Mouse (Mus musculus) spleen, adult 2 months (tissue): ENCODE results near the gene Creb5. TPM values are rescaled to one million over a fixed set of nuclear protein-coding genes. Genes with fewer than 3 reads are reported as not detected.

Experiments used
- DNase-seq, 2 experiments: peaks; one replicate each; pipeline versions ENCODE4 v3.0.0 to v3.0.0-alpha.2; 2012 to 2021; ENCODE audit warnings: low spot score in 2 of 2, low read depth in 1 of 2
- H3K27ac ChIP-seq: fragments of 200-500 bp; 2 replicates; pipeline ENCODE4 v1.5.1; 2012; ENCODE audit warnings: low read length, inconsistent platforms; ENCODE audit not compliant: insufficient read depth
- H3K27me3 ChIP-seq: fragments of 200-500 bp; 2 replicates; pipeline ENCODE4 v1.6.1; 2012; ENCODE audit warnings: mild to moderate bottlenecking, moderate library complexity, low read length, inconsistent platforms; ENCODE audit not compliant: control insufficient read depth, insufficient read depth
- H3K36me3 ChIP-seq: fragments of 200-500 bp; 2 replicates; pipeline ENCODE4 v1.6.1; 2012; ENCODE audit warnings: mild to moderate bottlenecking, low read length, inconsistent platforms; ENCODE audit not compliant: control insufficient read depth, insufficient read depth
- H3K4me1 ChIP-seq: fragments of 200-500 bp; 2 replicates; pipeline ENCODE4 v1.6.1; 2011; ENCODE audit warnings: inconsistent platforms; ENCODE audit not compliant: control insufficient read depth, insufficient read depth, insufficient read length
- H3K4me3 ChIP-seq: fragments of 200-500 bp; 2 replicates; pipeline ENCODE4 v1.5.1; 2011; ENCODE audit warnings: mild to moderate bottlenecking, inconsistent platforms; ENCODE audit not compliant: insufficient read depth, insufficient read length; ENCODE audit errors: extremely low read depth
- CTCF ChIP-seq: fragments of 200-500 bp; IDR thresholded peaks from 2 replicates; pipeline ENCODE4 v1.5.1; 2011; ENCODE audit warnings: mild to moderate bottlenecking, inconsistent platforms; ENCODE audit not compliant: insufficient read depth, insufficient read length, insufficient replicate concordance; ENCODE audit errors: extremely low read depth
- POLR2A ChIP-seq: fragments of 200-500 bp; IDR thresholded peaks from 2 replicates; pipeline ENCODE4 v1.6.1; 2011; ENCODE audit warnings: low read depth, low read length, inconsistent platforms
- WGBS: fragments of 180-500 bp; shearing (Covaris S2); methylation state at CpG from one replicate; pipeline ENCODE4 v1.1.7; 2018; 5-methylcytosine and 5-hydroxymethylcytosine counted together
- polyA plus RNA-seq: library from polyadenylated mRNA; depleted of rRNA; stranded (reverse); fragments of >200 nt; gene quantifications from 2 replicates; pipeline ENCODE4 v1.2.3, GENCODE M21; 2012

The Creb5 gene
- polyA plus RNA-seq, 1 experiment = 0.37 TPM

DNA sequence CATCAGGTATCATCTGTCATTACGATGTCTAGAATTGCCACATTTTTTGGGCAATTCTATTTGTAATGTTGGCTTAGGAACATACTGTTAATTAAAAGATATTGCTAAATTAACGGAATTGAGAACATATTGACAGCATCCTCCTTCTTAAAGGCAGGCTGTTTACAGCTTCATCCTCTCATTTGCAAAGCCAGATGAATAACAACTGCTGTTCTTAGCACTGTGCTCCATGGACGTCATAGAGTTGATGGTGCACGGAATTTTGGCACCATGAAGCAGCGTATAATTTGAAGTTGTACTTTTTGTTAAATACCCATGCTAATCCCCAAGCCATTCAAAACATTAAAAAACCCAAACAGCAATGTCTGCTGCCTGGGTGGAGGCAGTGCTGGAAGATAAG lies 10.8 kb downstream of the Creb5 start:
- H3K36me3 ChIP-seq = no peaks in the 10 kb centered on the region
- 91% methylated on average over 5 of the region's 5 CpGs for WGBS
- DNase-seq = no peak
- TF ChIP-seq CTCF (no peak), POLR2A (no peak)
- no peak overlapping the region for H3K27ac ChIP-seq
- no peak overlapping the region for H3K4me3 ChIP-seq
- no peaks in the 10 kb centered on the region for H3K27me3 ChIP-seq
- H3K4me1 ChIP-seq = no peaks in the 10 kb centered on the region

GRCm38 (mm10) chr6:53304201-53304600 lies 17.1 kb downstream of the Creb5 start:
- DNase-seq = no peak
- WGBS = 97% methylated on average over 2 of the region's 2 CpGs
- TF ChIP-seq CTCF (no peak), POLR2A (no peak)

DNA sequence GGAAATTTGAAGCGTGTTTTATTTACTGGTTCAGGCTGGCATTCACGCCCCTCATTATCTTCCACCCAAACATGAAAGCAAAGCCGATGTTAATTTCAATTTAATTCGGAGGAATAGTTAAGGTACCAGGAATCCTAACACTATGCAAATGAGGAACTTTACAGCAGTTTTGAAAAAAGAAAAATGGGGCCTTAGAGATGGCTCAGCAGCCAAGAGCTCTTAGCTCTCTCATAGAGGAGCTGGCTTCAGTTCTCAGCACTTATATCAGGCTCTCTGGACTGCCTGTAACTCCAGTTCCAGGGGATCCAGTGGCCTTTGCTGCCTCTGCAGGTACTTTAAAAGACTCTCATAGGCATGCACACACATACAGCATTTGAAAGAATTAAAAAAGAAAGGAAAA lies 19.1 kb downstream of the Creb5 start:
- TF ChIP-seq CTCF (no peak), POLR2A (no peak)
- WGBS = 93% methylated on average over 4 of the region's 4 CpGs

More at GRCm38 (mm10) chr6:53304201-53304600, 17.1 kb downstream of the Creb5 start:
- H3K4me1 ChIP-seq = no peaks in the 10 kb centered on the region
- no peak overlapping the region for H3K27ac ChIP-seq
- no peaks in the 10 kb centered on the region for H3K36me3 ChIP-seq
- H3K4me3 ChIP-seq = no peak overlapping the region
- no peaks in the 10 kb centered on the region for H3K27me3 ChIP-seq

GRCm38 (mm10) chr6:53306710-53307109 lies 19.6 kb downstream of the Creb5 start:
- no peaks in the 10 kb centered on the region for H3K27me3 ChIP-seq
- no peaks in the 10 kb centered on the region for H3K36me3 ChIP-seq
- no peak overlapping the region for H3K27ac ChIP-seq
- TF ChIP-seq POLR2A = no peak
- TF ChIP-seq CTCF = no peak
- 89% methylated on average over 5 of the region's 5 CpGs for WGBS
- no peak overlapping the region for H3K4me3 ChIP-seq
- no peaks in the 10 kb centered on the region for H3K4me1 ChIP-seq
- no peak for DNase-seq

More for the DNA sequence above, 19.1 kb downstream of the Creb5 start:
- Histone ChIP-seq H3K27me3 (no peaks in the 10 kb centered on the region), H3K4me3 (no peak overlapping the region), H3K36me3 (no peaks in the 10 kb centered on the region), H3K27ac (no peak overlapping the region), H3K4me1 (no peaks in the 10 kb centered on the region)
- DNase-seq = no peak

DNA sequence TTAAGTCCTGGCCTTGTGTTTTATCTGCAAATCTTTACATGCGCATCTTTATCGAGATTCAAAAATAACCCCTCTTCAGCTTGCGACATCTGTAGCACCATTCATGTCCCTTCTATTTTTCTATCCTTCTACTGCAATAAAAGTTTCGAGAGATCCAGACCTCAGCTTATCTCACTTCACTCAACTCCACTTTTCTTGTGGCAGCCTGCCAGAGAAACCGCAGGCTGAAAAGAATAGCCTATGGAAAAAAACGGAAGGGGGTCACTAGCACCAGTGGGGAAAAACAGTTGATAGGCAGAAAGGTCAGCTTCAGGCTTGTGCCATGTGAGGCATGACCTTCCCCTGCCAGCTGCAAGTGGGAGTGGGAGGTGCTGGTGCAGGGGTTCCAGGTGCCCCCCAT lies 21.6 kb downstream of the Creb5 start:
- H3K4me3 ChIP-seq = no peak overlapping the region
- H3K36me3 ChIP-seq = no peaks in the 10 kb centered on the region
- no peak overlapping the region for H3K27ac ChIP-seq
- no peaks in the 10 kb centered on the region for H3K27me3 ChIP-seq
- H3K4me1 ChIP-seq = no peaks in the 10 kb centered on the region
- 19% methylated on average over 6 of the region's 6 CpGs for WGBS
- TF ChIP-seq CTCF (no peak), POLR2A (no peak)
- DNase-seq = no peak

DNA sequence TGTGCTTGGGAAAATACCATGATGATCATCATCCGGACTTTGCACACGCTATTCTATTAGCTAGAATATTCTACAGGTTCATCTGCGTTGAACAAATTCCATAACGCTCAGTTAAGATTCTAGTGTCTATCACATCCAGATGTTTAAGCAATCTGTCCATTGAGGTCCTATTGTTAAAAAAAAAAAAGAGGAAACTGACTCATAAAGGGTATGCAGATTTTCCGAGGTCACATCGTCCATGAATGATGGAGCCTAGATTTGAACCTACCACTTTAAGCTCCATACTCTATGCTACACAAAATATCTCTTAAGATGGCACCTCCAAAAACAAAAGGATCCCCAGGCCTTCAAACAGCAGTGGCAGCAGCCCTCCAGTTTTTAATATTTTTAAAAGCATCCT lies 26.5 kb downstream of the Creb5 start:
- no peaks in the 10 kb centered on the region for H3K36me3 ChIP-seq
- H3K4me1 ChIP-seq = no peaks in the 10 kb centered on the region
- 78% methylated on average over 6 of the region's 6 CpGs for WGBS
- H3K4me3 ChIP-seq = no peak overlapping the region
- no peak for DNase-seq
- no peak overlapping the region for H3K27ac ChIP-seq
- TF ChIP-seq POLR2A (no peak), CTCF (no peak)
- H3K27me3 ChIP-seq = no peaks in the 10 kb centered on the region

GRCm38 (mm10) chr6:53314126-53314525 lies 27.1 kb downstream of the Creb5 start:
- H3K27ac ChIP-seq = no peak overlapping the region
- 90% methylated on average over 10 of the region's 10 CpGs for WGBS
- H3K27me3 ChIP-seq = no peaks in the 10 kb centered on the region
- no peaks in the 10 kb centered on the region for H3K36me3 ChIP-seq
- no peak for DNase-seq
- no peaks in the 10 kb centered on the region for H3K4me1 ChIP-seq
- no peak overlapping the region for H3K4me3 ChIP-seq
- TF ChIP-seq CTCF = no peak
- no peak for TF ChIP-seq POLR2A
